Mouse (Mus musculus) midbrain, embryonic 13.5 days (tissue): ENCODE measurements around the gene Kcnj5. TPM values are rescaled to one million over a fixed set of nuclear protein-coding genes. Genes with fewer than 3 reads are reported as not detected.

Experiments used
- polyA plus RNA-seq: library from polyadenylated mRNA; unstranded; fragments of >200 nt; fragmentation: Nextera tagmentation; extraction: Ambion mirVana; gene quantifications from 2 replicates; pipeline ENCODE4 v1.2.1, GENCODE M21; 2015

Kcnj5 gene
- polyA plus RNA-seq, 1 experiment from 2014 or later = 0.55 TPM

Other genes starting within 250 kb of the Kcnj5 start
- 8.7 and 10.8 TPM in 2 replicates for gene Arhgap32, start 228.2 kb downstream of the Kcnj5 start, polyA plus RNA-seq
- gene Kcnj1, start 28.1 kb upstream of the Kcnj5 start, polyA plus RNA-seq = not detected in 2 replicates
- 6.2 and 7.1 TPM in 2 replicates for gene Fli1, start 198.5 kb upstream of the Kcnj5 start, polyA plus RNA-seq